Mouse (Mus musculus) lung, postnatal 10 days (tissue): Measurements from ENCODE around the gene Rsbn1l.
"Not testable (repeated sequence)": the region's sequence is repeated elsewhere in the genome, so short reads cannot be mapped to it uniquely, and the experiment has no call there.

Experiments
- DNase-seq: peaks from one replicate; pipeline ENCODE4 v3.0.0; 2021

Rsbn1l gene

GRCm38 (mm10) chr5:20950093-20950492, 6.1 kb downstream of the Rsbn1l start:
- DNase-seq, result no peak

GRCm38 (mm10) chr5:20946906-20947305, 9.3 kb downstream of the Rsbn1l start:
- no peak for DNase-seq

GRCm38 (mm10) chr5:20944961-20945748, 11.0 kb downstream of the Rsbn1l start:
- DNase-seq, result peak; percentile 45

GRCm38 (mm10) chr5:20943791-20944190, 12.4 kb downstream of the Rsbn1l start:
- DNase-seq, result not testable (repeated sequence)

GRCm38 (mm10) chr5:20942523-20942922, 13.7 kb downstream of the Rsbn1l start:
- no peak for DNase-seq

- DNase-seq, result peak; percentile 38
Measured at GRCm38 (mm10) chr5:20941205-20941604, 15.0 kb downstream of the Rsbn1l start.

- no peak for DNase-seq
Measured at GRCm38 (mm10) chr5:20940696-20941095, 15.5 kb downstream of the Rsbn1l start.

- no peak for DNase-seq
Measured at GRCm38 (mm10) chr5:20940040-20940571, 16.1 kb downstream of the Rsbn1l start.

GRCm38 (mm10) chr5:20938523-20938922, 17.7 kb downstream of the Rsbn1l start:
- no peak for DNase-seq

GRCm38 (mm10) chr5:20935934-20936333, 20.3 kb downstream of the Rsbn1l start:
- DNase-seq, result no peak

- no peak for DNase-seq
Measured at GRCm38 (mm10) chr5:20932585-20932984, 23.6 kb downstream of the Rsbn1l start.

- no peak for DNase-seq
Measured at GRCm38 (mm10) chr5:20931300-20931699, 24.9 kb downstream of the Rsbn1l start.

GRCm38 (mm10) chr5:20930430-20930829, 25.8 kb downstream of the Rsbn1l start:
- DNase-seq, result no peak

GRCm38 (mm10) chr5:20929669-20930151, 26.5 kb downstream of the Rsbn1l start:
- no peak for DNase-seq

- DNase-seq, result no peak
Measured at GRCm38 (mm10) chr5:20925451-20925850, 30.7 kb downstream of the Rsbn1l start.

GRCm38 (mm10) chr5:20924608-20925007, 31.6 kb downstream of the Rsbn1l start:
- no peak for DNase-seq

GRCm38 (mm10) chr5:20919566-20919965, 36.6 kb downstream of the Rsbn1l start:
- no peak for DNase-seq

- no peak for DNase-seq
Measured at GRCm38 (mm10) chr5:20918967-20919366, 37.2 kb downstream of the Rsbn1l start.

GRCm38 (mm10) chr5:20913372-20914275, 42.6 kb downstream of the Rsbn1l start:
- DNase-seq, result peak; percentile 79

- DNase-seq, result no peak
Measured at GRCm38 (mm10) chr5:20911741-20912140, 44.5 kb downstream of the Rsbn1l start.

- no peak for DNase-seq
Measured at GRCm38 (mm10) chr5:20906191-20906590, 50.0 kb downstream of the Rsbn1l start.

GRCm38 (mm10) chr5:20905437-20905836, 50.8 kb downstream of the Rsbn1l start:
- DNase-seq, result no peak

GRCm38 (mm10) chr5:20904647-20905046, 51.6 kb downstream of the Rsbn1l start:
- DNase-seq, result no peak
